Mouse (Mus musculus) adrenal gland, adult 8-10 months (tissue): ENCODE results near the gene Hlcs. TPM values are rescaled to one million over a fixed set of nuclear protein-coding genes. Genes with fewer than 3 reads are reported as not detected.

Source experiments
- DNase-seq: peaks from one replicate; pipeline ENCODE4 v3.0.0; 2022
- total RNA-seq, 4 experiments: library from RNA; stranded (reverse); gene quantifications; 2 replicates each; pipeline ENCODE4 v1.2.4; 2022

The Hlcs gene
- total RNA-seq, 4 experiments from 2014 or later, result 20.7 to 31.7 (median 24.9) TPM

DNA sequence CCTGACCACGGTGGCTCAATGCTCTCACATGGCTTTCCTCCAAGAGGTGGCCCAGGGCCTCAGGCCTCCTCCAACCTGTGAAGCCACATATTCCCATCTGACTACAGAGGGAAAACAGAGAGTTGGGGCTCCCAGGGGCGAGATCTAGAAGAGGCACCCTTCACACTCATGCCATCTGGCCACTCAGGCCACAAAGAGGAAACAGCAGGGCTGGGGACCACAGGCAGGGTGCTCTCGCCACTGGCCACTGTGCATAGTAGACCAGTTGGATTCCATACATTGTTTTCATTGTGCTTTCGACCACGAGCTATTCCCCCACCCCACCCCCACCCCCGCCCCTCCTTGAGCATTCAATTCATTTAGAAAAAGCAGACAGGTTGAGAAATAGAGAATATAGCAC is 151.4 kb downstream of the Hlcs start:
- no peak for DNase-seq

DNA sequence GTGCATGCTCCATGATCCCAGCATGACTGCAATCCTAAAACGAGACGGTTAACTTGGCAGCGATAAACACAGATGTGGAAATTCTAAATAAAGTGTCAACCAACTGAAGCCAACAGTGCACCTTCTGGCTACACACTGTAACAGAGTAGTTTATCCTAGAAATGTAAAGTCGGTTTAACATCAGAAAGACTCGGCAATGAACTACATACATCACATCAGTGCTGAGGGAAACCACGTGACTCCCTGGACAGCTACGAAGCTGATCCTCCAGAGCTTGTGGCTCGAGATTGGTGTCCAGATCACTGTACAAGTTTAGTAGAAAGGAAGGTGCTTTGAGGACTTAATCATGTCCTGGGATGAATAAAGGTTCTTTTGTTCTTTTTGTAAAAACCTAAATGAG is 155.6 kb downstream of the Hlcs start:
- no peak for DNase-seq

DNA sequence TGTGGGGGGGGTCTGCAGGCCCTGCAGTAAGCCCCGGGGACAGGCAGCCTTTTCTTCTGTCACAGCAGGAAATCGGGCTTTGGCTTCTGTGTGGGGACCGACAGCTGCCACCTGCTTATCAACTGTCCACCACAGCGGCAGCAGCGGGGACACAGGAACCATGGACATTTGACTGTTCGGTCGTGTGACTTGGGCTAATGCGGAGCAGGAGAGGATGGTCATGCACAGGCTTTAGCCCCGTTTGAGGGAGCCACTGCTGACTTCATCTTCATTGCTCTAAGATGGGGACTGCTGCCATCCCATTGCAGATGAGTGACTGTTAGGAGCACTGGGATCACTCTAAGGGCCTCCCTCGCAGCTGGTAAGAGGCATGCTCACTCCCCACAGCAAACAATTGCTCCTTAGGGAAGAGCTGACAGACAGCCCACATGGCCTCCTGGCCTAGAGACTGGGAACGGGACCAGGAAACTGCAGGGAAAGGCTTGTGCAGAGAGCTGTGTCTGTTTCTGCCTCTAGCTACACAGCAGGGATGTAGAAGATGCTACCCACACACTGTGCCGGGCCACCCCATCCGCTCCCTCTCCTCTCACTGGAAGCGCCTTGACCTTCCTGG is 158.2 kb downstream of the Hlcs start:
- DNase-seq, result no peak

DNA sequence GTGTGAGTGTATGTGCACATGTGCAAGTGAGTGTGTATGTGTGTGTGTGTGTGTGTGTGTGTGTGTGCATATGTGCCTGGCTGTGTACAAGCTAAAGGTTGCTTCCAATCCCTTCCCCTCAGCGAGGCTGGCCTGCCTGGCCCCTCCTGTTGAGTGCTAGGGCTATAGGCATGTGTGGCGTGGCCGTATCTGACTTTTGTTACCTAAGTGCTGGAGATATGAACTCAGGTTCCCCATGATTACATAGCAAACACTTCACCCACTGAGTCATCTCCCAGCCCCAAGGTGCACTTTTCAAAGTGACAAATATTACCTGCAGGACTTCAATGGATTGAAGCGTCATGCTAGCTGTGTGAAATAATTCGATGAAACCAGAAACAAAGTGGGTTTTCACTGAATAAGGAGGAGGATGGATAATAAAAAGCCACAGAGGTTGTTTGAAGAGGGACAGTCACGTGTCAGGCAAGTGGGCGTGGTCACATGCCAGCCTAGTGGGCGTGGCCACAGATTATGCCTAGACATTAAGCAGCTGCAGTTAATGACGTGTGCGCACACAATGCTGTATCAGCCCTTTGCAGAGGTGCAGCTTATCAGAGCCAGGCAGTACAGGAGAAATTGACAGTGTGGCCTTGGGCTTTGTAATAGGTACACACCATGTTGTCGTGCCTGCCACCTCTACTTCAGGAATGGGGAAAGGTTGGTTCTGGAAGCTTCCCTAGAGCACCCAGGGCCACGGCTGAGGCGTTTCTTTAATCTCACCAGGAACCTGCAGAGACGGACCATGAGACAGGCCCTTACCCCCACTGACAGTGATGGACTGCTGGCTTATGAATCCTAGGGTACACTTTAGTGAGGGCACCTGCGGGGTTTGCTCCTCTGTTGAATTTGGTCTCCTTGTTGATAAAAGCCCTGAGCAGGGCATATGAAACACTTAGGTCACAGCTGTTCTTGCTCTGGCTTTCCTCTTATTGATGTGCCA is 163.0 kb downstream of the Hlcs start:
- no peak for DNase-seq

DNA sequence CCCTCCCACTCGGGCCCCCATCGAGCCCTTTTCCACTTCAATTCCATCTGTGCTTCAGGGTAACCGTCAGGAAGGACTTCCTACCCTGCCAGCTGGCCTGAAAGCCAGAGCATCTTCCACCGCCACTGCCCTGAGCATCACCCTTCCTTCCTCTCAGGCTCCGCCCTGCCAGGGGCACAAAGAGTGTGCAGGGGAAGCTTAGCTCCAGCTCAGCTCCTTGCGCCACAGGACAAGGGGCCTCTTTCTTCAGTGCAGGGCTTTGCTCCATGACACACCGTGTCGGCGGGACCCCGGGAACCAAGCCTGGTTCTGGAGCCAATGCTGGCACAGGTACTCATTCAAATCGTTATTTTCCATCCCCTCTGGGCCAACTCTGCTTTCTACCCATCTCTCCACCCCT is 165.2 kb downstream of the Hlcs start:
- DNase-seq, result no peak

DNA sequence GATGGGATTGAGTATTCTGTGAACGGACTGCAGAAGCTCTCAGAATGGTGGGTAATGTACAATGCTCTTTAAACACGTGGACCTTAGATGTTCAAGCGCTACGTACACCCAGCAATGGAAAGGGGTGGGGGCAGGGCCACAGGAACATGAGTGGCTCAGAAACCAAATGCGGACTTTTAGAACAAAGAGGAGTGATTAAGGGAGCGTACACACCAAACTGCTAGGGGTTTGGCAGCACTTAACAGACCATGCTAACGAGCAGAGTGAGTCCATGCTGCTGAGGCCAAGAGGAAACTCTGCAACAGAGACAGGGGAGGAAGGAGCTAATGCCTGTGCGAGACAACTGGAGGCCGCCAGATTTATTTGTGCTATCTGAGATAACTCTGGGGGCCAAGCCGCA is 170.0 kb downstream of the Hlcs start:
- no peak for DNase-seq

DNA sequence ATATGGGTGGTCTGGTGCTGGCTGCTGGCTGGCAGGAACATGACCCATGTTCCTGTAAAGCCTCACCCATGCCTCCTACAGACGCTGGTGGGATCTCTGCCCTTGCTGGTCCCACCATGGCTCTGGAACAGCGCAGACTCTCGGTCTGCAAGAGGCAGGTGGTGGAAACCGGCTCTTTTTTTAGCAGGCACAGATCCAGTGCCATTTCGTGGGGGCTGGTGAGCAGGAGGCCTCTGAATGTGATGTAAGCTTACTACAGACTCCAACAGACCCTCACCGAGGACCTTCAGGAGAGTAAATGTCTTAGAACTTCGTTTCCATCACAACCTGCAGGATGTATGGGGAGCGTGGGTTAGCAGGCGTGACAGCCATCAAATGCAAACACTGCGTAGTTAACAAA is 172.6 kb downstream of the Hlcs start:
- DNase-seq, result no peak

DNA sequence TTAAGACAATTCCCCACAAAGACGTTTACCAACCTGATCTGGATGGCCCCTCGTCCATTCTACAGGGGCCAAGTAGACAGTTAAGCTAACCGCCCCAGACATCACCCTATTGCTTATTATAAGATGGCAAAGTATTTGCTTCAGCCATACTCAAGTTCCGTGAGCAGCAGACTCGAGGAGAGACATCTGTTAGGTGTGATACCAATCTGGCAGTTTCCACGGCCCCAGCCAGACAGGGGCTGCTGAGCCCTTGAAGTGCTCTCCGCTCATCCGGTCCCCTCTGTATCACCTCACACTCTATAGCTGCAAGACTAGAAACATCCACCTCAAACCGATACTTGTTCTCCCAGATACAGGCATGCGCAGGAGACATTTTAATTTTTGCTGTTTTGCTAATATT is 179.2 kb downstream of the Hlcs start:
- no peak for DNase-seq

DNA sequence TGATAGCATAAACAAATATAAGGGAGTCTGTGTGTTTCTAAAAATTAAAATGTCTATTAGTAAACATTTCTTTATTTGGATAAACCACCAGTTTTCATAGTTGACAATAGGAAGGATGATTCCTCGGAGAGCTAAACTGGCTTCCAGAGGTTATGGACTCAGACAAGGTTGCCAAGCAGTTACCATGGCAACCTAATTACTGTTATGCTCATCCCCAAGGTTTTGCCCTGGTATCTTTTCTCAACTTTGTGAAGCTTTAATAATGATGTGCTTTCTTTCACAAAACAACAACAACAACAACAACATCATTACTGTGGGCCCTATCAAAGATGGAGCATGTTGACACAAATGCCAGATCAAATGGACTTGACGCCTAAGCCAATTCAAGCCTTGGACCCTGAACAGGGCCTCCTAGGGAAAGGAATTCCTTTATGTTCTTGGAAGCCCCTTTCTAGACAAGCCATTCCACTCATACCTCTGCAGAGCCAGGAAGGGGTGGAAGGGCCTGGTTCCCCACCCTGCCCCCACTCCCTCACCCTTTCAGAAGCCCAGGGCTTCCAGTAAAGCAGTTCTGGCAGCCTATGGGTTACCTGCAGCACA is 185.0 kb downstream of the Hlcs start:
- no peak for DNase-seq

DNA sequence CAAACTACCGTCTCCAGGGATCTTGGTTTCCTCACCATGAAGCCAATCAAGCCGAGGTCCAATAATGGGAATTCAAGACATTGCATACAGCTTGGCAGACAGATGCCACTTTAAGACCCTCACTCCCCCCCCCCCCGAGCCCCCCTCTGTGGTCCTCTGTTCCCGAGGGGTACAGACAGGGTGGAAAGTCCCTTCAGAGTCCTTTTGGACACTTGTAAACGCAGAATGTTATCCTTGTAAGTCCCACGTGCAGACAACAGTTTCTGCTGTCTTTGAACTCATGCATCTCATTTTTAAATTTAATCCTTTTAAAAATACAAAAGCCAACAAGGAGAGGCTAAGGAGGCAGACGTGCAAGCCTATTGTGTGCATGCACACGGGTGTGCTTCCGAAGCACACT is 187.2 kb downstream of the Hlcs start:
- DNase-seq, result no peak

DNA sequence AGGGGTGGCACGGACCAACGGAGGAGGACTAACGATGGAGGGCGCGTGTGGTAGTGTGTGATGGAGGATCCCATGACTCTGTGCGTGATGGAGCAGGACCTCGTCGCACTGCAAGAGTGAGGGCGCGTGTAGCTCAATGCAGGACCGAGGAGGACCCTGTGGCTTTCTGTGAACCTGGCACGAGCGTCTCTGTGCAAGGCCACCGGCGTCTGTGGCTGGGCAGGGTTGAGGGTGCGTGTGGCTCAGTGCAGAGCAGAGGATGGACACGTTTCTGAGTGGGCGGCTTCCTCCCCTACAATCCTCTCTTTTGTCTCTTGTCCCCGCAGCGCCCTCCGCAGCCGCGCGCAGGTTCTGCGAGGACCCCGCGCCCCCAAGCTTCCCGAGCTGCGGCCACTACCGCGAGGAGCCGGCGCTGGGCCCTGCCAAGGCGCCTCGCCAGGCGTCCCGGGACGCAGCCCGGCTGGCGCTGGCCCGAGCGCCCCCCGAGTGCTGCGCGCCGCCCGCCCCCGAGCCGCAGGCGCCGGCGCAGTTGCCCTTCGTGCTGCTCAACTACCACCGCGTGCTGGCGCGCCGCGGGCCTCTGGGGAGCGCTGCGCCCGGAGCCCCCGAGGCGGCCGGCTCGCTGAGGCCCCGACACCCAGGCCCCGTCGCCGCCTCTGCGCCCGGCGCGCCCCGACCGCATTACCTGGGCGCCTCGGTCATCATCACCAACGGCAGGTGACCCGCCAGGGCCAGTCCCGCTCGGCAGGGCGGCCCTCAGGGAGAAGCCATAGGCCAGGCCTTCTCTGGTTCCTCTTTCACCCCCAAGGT is 188.0 kb downstream of the Hlcs start:
- DNase-seq, result no peak

DNA sequence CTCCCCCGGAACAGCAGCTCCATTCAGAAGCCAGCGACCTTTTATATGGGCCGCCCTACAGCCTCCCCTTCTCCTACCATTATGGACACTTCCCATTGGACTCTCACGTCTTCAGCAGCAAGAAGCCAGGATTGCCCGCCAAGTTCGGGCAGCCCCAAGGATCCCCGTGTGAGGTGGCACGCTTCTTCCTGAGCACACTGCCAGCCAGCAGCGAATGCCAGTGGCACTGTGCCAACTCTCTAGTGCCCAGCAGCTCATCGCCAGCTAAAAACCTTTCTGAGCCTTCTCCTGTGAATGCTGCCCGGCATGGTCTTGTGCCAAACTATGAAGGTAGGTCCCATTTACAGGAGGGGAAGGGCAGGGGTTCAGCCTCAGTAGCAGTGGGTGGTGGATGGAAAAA is 190.1 kb downstream of the Hlcs start:
- DNase-seq, result peak; percentile 20

DNA sequence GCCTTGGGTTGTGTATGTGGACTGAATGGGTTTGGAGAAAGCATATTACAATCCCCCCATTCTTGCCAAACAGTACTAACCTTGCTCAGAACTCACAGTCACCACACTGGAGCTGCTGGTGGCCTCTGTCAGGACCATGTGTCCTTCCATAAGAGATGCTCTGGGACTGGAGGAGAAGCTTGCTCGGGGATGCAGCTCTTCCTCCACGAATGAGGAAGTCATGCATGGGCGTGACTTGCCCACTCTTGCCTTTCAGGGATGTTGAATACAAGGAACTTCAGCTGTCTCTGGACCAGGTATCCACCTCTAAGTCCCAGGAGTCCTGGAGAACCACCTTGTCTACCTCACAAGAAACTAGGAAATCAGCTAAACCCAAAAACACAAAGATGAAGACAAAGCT is 191.0 kb downstream of the Hlcs start:
- DNase-seq, result no peak

DNA sequence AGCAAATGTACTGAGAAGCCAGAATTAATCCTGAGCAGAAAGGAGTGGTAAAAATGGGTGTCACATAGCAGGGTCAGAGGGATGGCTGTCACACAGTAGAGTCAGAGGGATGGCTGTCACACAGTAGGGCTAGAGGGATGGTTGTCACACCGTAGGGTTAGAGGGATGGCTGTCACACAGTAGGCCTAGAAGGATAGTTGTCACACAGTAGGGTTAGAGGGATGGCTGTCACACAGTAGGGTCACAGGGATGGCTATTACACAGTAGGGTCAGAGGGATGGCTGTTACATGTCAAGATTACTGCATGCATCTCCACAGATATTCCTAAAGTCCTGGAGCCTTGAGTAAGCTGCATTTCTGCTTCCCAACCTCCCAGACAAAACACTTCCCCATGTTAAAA is 195.0 kb downstream of the Hlcs start:
- no peak for DNase-seq

DNA sequence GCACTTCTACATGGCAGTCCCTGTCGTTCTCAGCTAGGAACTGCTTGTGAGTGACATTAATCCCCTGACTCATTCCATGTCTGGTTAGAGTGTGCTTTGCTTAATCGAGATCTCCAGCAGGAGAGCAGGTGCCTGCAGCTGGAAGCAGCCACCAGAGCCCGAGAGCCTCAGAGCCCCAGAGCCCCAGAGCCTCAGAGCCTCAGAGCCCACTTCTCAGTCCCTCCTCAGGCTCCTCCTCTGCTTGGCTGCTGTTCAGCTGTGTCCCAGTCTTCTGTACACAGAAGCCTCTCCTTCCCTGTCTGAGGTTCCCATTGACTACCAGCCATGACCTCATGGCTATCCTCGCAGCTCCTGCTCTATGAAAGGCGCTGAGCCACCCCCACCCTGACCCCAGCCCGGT is 196.0 kb downstream of the Hlcs start:
- no peak for DNase-seq

DNA sequence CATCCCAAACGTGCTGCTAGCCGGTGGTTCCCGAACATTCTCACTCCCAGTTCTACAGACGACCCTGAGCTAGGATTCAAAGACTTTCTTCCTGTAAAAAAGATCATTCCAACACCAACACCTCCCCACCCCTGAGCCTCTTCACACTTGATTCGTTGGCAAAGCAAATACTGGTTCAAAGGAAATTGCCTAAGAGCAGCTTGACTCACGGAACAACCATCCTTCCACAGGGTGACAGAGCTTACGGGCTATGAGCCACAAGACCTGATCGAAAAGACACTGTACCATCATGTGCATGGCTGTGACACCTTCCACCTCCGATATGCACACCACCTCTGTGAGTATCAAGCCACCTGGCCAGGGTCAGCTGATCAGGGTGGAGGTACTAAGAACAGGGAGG is 198.7 kb downstream of the Hlcs start:
- no peak for DNase-seq

DNA sequence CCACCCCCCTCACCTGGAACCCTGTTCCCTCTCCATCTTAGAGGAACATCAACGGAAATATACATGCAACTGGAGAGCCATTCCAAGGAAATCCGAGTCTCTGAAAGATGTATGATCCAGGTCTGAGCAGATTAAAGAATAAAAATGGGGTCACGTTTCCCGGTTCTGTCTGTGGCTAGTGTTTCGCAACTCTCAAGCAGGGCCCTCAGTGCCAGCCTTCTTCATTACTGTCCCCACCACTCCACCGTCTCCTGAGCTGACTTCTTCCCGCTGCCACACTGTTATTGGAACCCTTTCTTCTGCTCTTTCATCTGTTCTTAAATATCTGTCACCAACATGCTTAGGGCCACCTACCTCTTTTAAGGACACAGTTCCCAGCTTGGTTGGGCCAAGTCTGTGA is 200.2 kb downstream of the Hlcs start:
- DNase-seq, result no peak

DNA sequence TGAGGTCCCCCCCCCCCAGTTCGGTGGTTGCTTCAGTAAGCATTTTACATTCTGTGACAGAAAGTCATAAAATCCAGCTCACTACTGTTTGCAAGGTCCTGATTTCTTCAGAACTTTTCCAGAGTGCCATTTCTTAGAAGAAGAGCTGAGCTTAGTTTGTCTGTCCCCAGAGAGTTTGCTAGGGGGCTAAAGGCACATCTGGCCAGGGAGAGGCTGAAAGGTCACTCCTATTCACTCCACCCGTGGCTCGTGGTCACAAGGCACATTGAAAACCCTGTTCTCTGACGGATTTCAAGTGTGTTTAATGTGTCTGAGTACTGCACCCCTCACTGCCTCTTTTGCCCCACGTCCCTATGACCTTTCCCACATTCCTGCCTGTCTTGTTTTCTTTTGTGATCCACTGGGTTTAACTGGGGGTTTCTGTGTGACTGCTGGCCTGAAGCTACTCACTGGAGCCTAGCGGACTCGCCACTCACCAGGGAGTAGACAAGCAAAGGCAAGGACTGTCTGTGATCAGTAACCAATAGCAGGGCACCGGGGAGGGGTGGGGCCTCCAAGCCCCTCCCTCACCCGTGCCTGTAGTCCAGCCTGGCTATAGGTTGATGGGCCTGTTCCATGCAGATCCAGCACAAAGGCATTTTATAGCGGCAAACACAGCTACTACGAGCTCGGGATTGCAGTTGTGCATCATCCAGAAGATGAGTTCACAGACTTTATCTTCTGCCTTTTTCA is 215.5 kb downstream of the Hlcs start:
- DNase-seq, result no peak

DNA sequence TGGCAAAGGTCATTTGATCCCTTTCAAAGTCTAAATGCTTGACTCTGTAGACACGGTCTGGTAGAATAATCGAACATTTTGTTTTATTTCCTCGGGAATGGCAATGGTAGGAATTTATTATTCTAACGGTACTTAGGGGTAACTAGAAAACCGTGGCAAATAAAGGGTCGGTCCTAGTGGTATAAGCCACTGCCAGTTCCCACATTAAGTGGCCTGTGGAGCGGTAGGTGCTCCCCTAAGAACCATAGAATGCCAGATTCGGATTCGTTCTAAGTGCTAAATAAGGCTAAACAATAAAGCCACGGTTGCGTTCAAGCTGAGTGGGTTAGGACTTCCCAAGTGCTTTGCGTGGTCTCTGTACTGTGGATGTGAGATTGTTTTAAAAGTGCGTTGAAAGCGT is 216.9 kb downstream of the Hlcs start:
- DNase-seq, result no peak

DNA sequence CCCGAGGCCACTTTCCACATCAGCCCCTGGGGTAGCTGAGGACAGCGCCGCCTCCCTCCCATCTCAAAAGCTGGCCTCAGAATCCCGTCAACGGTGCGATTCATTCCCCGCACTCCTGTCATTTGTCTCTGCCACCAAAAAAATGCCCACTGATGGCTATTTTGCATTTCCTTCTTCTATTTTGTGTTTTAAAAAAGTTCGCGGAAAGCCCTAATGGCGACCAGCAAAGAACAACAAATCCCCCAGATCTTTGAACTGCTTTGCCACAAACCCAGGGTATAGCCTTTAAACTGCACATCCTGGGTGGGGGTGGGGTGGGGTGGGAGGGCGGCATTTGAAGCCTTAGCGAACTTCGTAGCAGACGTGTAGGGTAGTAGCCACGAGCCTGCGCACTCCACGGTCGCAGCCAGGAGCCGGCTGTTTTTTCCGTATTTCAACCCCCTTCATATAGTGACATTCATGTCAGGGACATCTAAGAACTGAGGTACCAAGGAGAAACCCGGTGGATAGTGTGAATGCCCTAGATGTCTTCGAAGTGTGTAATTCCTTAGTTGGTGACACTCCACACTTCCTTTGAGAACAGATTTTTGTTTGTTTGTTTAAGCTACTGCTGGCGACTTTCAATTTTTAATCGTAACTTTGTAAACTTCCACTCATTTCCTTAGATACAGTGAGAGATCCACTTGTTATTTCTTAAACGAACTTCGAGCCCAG is 218.1 kb downstream of the Hlcs start:
- DNase-seq, result no peak
